Mouse (Mus musculus) liver, embryonic 14.5 days (tissue): ENCODE measurements around the gene Nploc4. TPM values are rescaled to one million over a fixed set of nuclear protein-coding genes. Genes with fewer than 3 reads are reported as not detected.

Experiments used
- ATAC-seq: fragments of 200-750 bp; cut with Nextera tagmentation; 2 replicates; pipeline ENCODE4 v1.8.0; 2017; ENCODE audit warnings: moderate number of reproducible peaks, mild to moderate bottlenecking, moderate library complexity; ENCODE audit not compliant: insufficient read depth
- DNase-seq, 3 experiments: peaks; one replicate each; pipeline ENCODE4 v3.0.0-alpha.2; 2012 to 2013; ENCODE audit warnings: low read depth in 3 of 3, low spot score in 3 of 3
- H3K27ac ChIP-seq: fragments of 300-500 bp; sonication (generic); 2 replicates; pipeline ENCODE4 v1.5.1; 2014; ENCODE audit warnings: moderate library complexity, mild to moderate bottlenecking, control low read depth, inconsistent platforms
- H3K27me3 ChIP-seq: fragments of 300-500 bp; sonication (generic); 2 replicates; pipeline ENCODE4 v1.6.1; 2014; ENCODE audit warnings: mild to moderate bottlenecking, low read length, moderate library complexity; ENCODE audit not compliant: control insufficient read depth, insufficient read depth
- H3K36me3 ChIP-seq: fragments of 300-500 bp; sonication (generic); replicated peaks from 2 replicates; pipeline ENCODE4 v1.6.1; 2014; ENCODE audit warnings: low read depth; ENCODE audit not compliant: control insufficient read depth, insufficient read depth
- H3K4me1 ChIP-seq, 2 experiments: fragments of 200-500 bp in 1 of 2; fragments of 300-500 bp in 1 of 2; sonication (generic) in 1 of 2; replicated peaks; 2 replicates each; pipeline ENCODE4 v1.6.1; 2012 to 2014; ENCODE audit warnings: antibody characterized with exemption in 1 of 2, inconsistent platforms in 1 of 2, low read length in 1 of 2; ENCODE audit not compliant: control insufficient read depth in 2 of 2, insufficient read depth in 2 of 2
- H3K4me2 ChIP-seq: fragments of 300-500 bp; sonication (generic); 2 replicates; pipeline ENCODE4 v1.6.1; 2014; ENCODE audit warnings: low read depth, mild to moderate bottlenecking, control low read depth, moderate library complexity
- H3K4me3 ChIP-seq, 2 experiments: fragments of 200-500 bp in 1 of 2; fragments of 300-500 bp in 1 of 2; sonication (generic) in 1 of 2; 2 replicates each; pipeline ENCODE4 v1.5.1; 2012 to 2014; ENCODE audit warnings: low read depth in 2 of 2, low read length in 2 of 2, mild to moderate bottlenecking in 2 of 2, control low read depth in 1 of 2, inconsistent platforms in 1 of 2, moderate library complexity in 1 of 2; ENCODE audit not compliant: insufficient read depth in 1 of 2
- H3K9ac ChIP-seq: fragments of 300-500 bp; sonication (generic); replicated peaks from 2 replicates; pipeline ENCODE4 v1.6.1; 2014; ENCODE audit warnings: mild to moderate bottlenecking, control low read depth, moderate library complexity
- H3K9me3 ChIP-seq: fragments of 300-500 bp; sonication (generic); 2 replicates; pipeline ENCODE4 v1.6.1; 2016; ENCODE audit warnings: low read length, mixed read lengths; ENCODE audit not compliant: control insufficient read depth
- CTCF ChIP-seq: IDR thresholded peaks from 2 replicates; pipeline ENCODE4 v1.5.1; 2016; ENCODE audit warnings: antibody characterized with exemption, low read depth, control low read depth
- EP300 ChIP-seq: IDR thresholded peaks from 2 replicates; pipeline ENCODE4 v1.6.1; 2016; ENCODE audit warnings: antibody characterized with exemption, low read depth
- WGBS: fragments of 180-500 bp; shearing (Covaris S2); extraction: QIAGEN DNeasy Blood & Tissue Kit; methylation state at CpG from one replicate; pipeline ENCODE4 v1.1.7; 2014; ENCODE audit not compliant: insufficient replicate concordance; 5-methylcytosine and 5-hydroxymethylcytosine counted together
- polyA plus RNA-seq, 2 experiments: library from polyadenylated mRNA; depleted of rRNA in 1 of 2; stranded (reverse) in 1 of 2; unstranded in 1 of 2; fragments of >200 nt; fragmentation: Nextera tagmentation in 1 of 2; extraction: Ambion mirVana in 1 of 2; gene quantifications; 2 replicates each; pipeline versions ENCODE4 v1.2.1 to v1.2.3; 2012 to 2014

The Nploc4 gene
- polyA plus RNA-seq, 2 experiments, result 21.1 to 21.2 TPM

DNA sequence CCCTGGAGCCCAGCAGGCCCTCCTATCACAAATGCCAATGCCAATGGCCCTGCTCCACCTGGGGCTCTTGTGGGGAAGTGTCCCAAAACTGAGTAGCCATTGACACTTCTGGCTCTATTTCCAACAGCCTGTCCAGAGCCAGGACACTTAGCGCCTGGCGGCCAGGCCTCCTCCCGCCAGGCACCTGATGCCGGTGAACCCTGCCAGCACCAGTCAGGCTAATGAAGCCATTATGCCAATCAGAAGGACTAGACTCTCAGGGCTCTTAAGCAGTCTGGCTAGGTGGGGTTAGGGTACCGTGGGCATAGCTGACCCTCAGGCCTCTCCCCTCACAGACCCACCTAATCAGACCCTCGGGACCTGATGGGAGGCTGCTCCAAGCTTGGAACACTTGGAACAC is 78.1 kb downstream of the Nploc4 start:
- DNase-seq, result no peak
- no peak for ATAC-seq

GRCm38 (mm10) chr11:120357791-120358401 is 79.6 kb downstream of the Nploc4 start:
- DNase-seq, result no peak
- ATAC-seq, result no peak
- TF ChIP-seq EP300 (no peak), CTCF (no peak)
- 39% methylated on average over 10 of the region's 10 CpGs for WGBS
- peaks cover 32 to 41% of the 10 kb centered on the region in 2 experiments for H3K4me1 ChIP-seq
- H3K27ac ChIP-seq, result no peak overlapping the region
- no peaks in the 10 kb centered on the region for H3K27me3 ChIP-seq
- H3K36me3 ChIP-seq, result no peaks in the 10 kb centered on the region
- no peak overlapping the region for H3K4me3 ChIP-seq
- no peak overlapping the region for H3K4me2 ChIP-seq
- no peak overlapping the region for H3K9ac ChIP-seq
- H3K9me3 ChIP-seq, result no peaks in the 10 kb centered on the region

More for the DNA sequence above, 78.1 kb downstream of the Nploc4 start:
- Histone ChIP-seq H3K9ac (no peak overlapping the region), H3K4me2 (no peak overlapping the region), H3K9me3 (no peaks in the 10 kb centered on the region), H3K27me3 (no peaks in the 10 kb centered on the region), H3K4me1 (peaks cover 19 to 29% of the 10 kb centered on the region in 2 experiments), H3K36me3 (no peaks in the 10 kb centered on the region), H3K4me3 (no peak overlapping the region), H3K27ac (no peak overlapping the region)
- TF ChIP-seq CTCF (no peak), EP300 (no peak)
- 79% methylated on average over 6 of the region's 6 CpGs for WGBS

DNA sequence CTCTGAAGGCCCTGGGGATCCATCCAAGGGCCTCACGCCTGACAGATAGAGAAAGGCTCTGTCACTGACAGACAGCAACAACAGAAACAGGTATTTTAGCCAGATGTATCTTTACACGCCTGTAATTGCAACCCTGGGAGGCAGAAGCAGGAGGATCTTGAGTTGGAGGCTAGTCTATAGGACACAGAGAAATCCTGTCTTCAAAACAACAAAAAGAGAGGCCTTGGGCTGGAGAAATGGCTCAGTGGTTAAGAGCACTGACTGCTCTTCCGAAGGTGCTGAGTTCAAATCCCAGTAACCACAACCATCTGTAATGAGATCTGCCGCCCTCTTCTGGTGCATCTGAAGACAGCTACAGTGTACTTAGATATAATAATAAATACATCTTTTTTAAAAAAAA is 80.6 kb downstream of the Nploc4 start:
- WGBS, result 79% methylated on average over 4 of the region's 4 CpGs
- H3K4me2 ChIP-seq, result no peak overlapping the region
- no peaks in the 10 kb centered on the region for H3K9me3 ChIP-seq
- DNase-seq (no peak), ATAC-seq (no peak)
- H3K27me3 ChIP-seq, result no peaks in the 10 kb centered on the region
- no peaks in the 10 kb centered on the region for H3K36me3 ChIP-seq
- peaks cover 33 to 45% of the 10 kb centered on the region in 2 experiments for H3K4me1 ChIP-seq
- no peak overlapping the region for H3K9ac ChIP-seq
- TF ChIP-seq EP300 (no peak), CTCF (peak; percentile 32)
- H3K27ac ChIP-seq, result no peak overlapping the region
- no peak overlapping the region for H3K4me3 ChIP-seq

DNA sequence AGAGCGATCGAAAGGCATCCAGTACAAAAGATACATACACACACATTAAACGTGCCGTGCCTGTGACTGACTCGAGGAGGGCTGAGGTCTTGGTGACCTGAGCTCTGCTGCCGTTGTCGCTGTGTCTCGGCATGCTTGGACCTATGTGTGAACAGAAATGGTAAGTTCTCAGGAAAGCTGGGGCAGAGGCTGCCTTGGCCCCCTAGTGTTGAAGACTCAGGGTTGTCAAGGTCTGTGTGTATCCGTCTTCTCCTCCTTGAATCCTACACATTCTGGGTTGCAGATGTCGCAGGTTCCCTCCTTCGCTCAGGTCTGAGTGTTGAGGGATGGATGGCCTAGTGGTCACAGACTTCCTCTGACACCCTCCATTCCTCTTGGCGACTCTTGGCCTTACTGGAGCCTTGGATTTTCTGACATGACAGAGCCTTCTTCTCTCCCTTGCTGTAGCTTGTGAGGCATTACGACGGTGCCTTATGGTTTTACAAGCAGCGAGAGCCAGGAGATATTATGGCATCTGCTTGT is 81.1 kb downstream of the Nploc4 start:
- H3K4me1 ChIP-seq, result peaks cover 33 to 48% of the 10 kb centered on the region in 2 experiments
- peak overlapping the region; percentile 96 for H3K27ac ChIP-seq
- TF ChIP-seq EP300 (no peak), CTCF (peak; percentile 52)
- H3K9me3 ChIP-seq, result no peaks in the 10 kb centered on the region
- no peak overlapping the region for H3K4me2 ChIP-seq
- no peaks in the 10 kb centered on the region for H3K36me3 ChIP-seq
- no peak overlapping the region for H3K9ac ChIP-seq
- WGBS, result 79% methylated on average over 15 of the region's 15 CpGs
- ATAC-seq, result no peak
- H3K27me3 ChIP-seq, result no peaks in the 10 kb centered on the region
- no peak for DNase-seq
- no peak overlapping the region for H3K4me3 ChIP-seq

DNA sequence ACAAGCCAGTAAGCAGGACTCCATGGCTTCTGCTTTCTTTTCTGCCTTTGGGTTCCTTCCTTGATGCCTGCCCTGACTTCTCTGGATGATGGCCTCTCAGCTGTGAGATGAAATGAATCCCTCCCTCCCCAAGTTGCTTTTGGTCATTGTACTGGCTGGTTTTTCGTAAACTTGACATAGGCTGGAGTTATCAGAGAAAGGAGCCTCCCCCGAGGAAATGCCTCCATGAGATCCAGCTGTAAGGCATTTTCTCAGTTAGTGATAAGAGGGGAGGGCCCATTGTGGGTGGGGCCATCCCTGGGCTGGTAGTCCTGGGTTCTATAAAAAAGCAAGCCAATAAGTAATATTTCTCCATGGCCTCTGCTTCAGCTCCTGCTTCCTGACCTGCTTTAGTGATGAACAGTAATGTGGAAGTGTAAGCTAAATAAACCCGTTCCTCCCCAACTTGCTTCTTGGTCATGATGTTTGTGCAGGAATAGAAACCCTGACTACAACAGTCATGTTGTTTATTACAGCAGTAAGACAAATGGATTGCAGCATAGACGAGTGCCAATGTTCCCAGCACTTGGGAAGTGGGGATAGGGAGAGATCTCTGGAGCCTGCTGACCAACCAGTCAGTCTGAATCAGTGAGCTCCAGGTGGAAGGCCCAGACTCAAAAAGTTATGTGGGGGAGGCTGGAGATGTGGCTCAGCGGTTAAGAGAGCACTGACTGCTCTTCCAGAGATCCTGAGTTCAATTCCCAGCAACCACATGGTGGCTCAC is 82.0 kb downstream of the Nploc4 start:
- ATAC-seq (peak; percentile 32; the same call in 1 of the 2 replicates), DNase-seq (no peak)
- 43% methylated on average over 5 of the region's 5 CpGs for WGBS
- H3K4me1 ChIP-seq, result peaks cover 35 to 57% of the 10 kb centered on the region in 2 experiments
- peaks cover 2% of the 10 kb centered on the region; the same call in 1 of the 2 replicates for H3K27me3 ChIP-seq
- H3K27ac ChIP-seq, result peak overlapping the region; percentile 96
- peak overlapping the region; percentile 23 to 40; a peak in 2 of 4 replicates for H3K4me3 ChIP-seq
- peak overlapping the region; percentile 56 for H3K9ac ChIP-seq
- no peaks in the 10 kb centered on the region for H3K36me3 ChIP-seq
- no peaks in the 10 kb centered on the region for H3K9me3 ChIP-seq
- TF ChIP-seq EP300 (no peak), CTCF (no peak)
- H3K4me2 ChIP-seq, result peak overlapping the region; percentile 63
